Mouse (Mus musculus): ENCODE measurements around the gene Fads2. TPM values are rescaled to one million over a fixed set of nuclear protein-coding genes. Genes with fewer than 3 reads are reported as not detected.

Gene Fads2
- polyA plus RNA-seq, 1 experiment, result 157 TPM

- TF ChIP-seq MYOD1 (IDR thresholded peaks at IDR 0.05; ENCODE audit: control insufficient read depth in 1 of 3, insufficient read length in 2 of 3, low read depth in 2 of 3) (no peak), CEBPB (IDR thresholded peaks at IDR 0.05; ENCODE audit: insufficient read depth, poor library complexity, severe bottlenecking) (no peak), POLR2A (IDR thresholded peaks at IDR 0.05; ENCODE audit: insufficient read length, low read depth) (no peak), E2F4 (IDR thresholded peaks at IDR 0.05; ENCODE audit: insufficient read depth) (no peak), USF1 (IDR thresholded peaks at IDR 0.05; ENCODE audit: low read depth) (no peak), POLR2AphosphoS2 (IDR thresholded peaks at IDR 0.05; ENCODE audit: insufficient read length, low read depth) (no peak), SRF (IDR thresholded peaks at IDR 0.05; ENCODE audit: control insufficient read depth, insufficient read length, low read depth) (no peak), MAX (IDR thresholded peaks at IDR 0.05; ENCODE audit: low read depth) (no peak), TCF3 (IDR thresholded peaks at IDR 0.05; ENCODE audit: insufficient read length, low read depth) (no peak), TCF12 (IDR thresholded peaks at IDR 0.05; ENCODE audit: insufficient read depth, poor library complexity, severe bottlenecking) (no peak), MYOG (IDR thresholded peaks at IDR 0.05; ENCODE audit: control insufficient read depth in 1 of 3, insufficient read depth in 1 of 3, insufficient read length in 2 of 3, low read depth in 2 of 3) (no peak)
- H3ac ChIP-seq (ENCODE audit: control insufficient read depth, insufficient read length), result no peak overlapping the region
Measured at GRCm38 (mm10) chr19:10123892-10124634, 22.5 kb upstream of the Fads2 start.

DNA sequence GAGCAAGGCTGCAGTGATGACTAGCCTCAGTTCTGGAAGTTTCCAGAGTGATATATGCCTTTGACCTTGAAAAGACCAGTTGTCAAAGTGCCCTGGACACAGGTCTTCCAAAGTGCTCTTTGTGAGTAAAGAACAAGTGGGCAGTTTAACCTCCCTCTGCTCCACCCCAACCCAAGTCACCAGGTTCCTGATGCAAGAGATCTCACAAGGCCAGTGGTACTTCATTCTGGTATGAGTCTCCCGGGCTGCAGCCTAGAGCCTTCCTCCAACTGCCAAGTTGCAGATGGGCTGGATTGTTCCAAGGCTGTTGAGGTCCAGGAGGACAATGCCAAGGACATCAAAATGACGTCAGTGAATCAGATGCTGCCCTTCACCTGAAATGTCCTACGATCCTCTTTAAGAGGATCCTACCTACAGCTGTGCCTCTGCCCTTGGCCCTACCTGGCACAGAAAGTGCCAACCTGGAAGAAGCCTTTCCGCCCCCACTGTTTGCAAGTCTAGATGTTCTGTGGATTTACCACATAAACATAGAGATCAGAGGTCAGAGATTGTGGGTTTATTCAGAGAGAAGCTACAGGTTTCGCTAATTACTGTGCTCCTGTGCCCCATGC is 20.6 kb upstream of the Fads2 start:
- no peaks in the 10 kb centered on the region for H3K36me3 ChIP-seq (ENCODE audit: control insufficient read depth, insufficient read depth)
- no peak overlapping the region for H3K4me3 ChIP-seq
- peaks cover 11% of the 10 kb centered on the region for H3K27me3 ChIP-seq (ENCODE audit: control insufficient read depth, insufficient read depth, insufficient read length)
- TF ChIP-seq MYOG (IDR thresholded peaks at IDR 0.05; ENCODE audit: control insufficient read depth in 1 of 3, insufficient read depth in 1 of 3, insufficient read length in 2 of 3, low read depth in 2 of 3) (no peak), MAX (IDR thresholded peaks at IDR 0.05; ENCODE audit: low read depth) (no peak), POLR2AphosphoS2 (IDR thresholded peaks at IDR 0.05; ENCODE audit: insufficient read length, low read depth) (no peak), REST (IDR thresholded peaks at IDR 0.05; ENCODE audit: insufficient read depth, insufficient read length) (no peak), USF1 (IDR thresholded peaks at IDR 0.05; ENCODE audit: low read depth) (no peak), E2F4 (IDR thresholded peaks at IDR 0.05; ENCODE audit: insufficient read depth) (no peak), POLR2A (IDR thresholded peaks at IDR 0.05; ENCODE audit: insufficient read length, low read depth) (no peak), TCF12 (IDR thresholded peaks at IDR 0.05; ENCODE audit: insufficient read depth, poor library complexity, severe bottlenecking) (no peak), SRF (IDR thresholded peaks at IDR 0.05; ENCODE audit: control insufficient read depth, insufficient read length, low read depth) (no peak), MYOD1 (IDR thresholded peaks at IDR 0.05; ENCODE audit: control insufficient read depth in 1 of 3, insufficient read length in 2 of 3, low read depth in 2 of 3) (no peak), CEBPB (IDR thresholded peaks at IDR 0.05; ENCODE audit: insufficient read depth, poor library complexity, severe bottlenecking) (no peak), TCF3 (IDR thresholded peaks at IDR 0.05; ENCODE audit: insufficient read length, low read depth) (no peak)
- no peak overlapping the region for H3ac ChIP-seq (ENCODE audit: control insufficient read depth, insufficient read length)
- H3K79me2 ChIP-seq (ENCODE audit: control insufficient read depth, insufficient read depth), result no peaks in the 10 kb centered on the region
- no peak overlapping the region for H3K4me2 ChIP-seq (ENCODE audit: low read depth)

More at GRCm38 (mm10) chr19:10123892-10124634, 22.5 kb upstream of the Fads2 start:
- no peak overlapping the region for H3K4me3 ChIP-seq
- no peaks in the 10 kb centered on the region for H3K79me2 ChIP-seq (ENCODE audit: control insufficient read depth, insufficient read depth)
- H3K27me3 ChIP-seq (ENCODE audit: control insufficient read depth, insufficient read depth, insufficient read length), result peaks cover 18% of the 10 kb centered on the region
- no peaks in the 10 kb centered on the region for H3K36me3 ChIP-seq (ENCODE audit: control insufficient read depth, insufficient read depth)
- H3K4me2 ChIP-seq (ENCODE audit: low read depth), result no peak overlapping the region

DNA sequence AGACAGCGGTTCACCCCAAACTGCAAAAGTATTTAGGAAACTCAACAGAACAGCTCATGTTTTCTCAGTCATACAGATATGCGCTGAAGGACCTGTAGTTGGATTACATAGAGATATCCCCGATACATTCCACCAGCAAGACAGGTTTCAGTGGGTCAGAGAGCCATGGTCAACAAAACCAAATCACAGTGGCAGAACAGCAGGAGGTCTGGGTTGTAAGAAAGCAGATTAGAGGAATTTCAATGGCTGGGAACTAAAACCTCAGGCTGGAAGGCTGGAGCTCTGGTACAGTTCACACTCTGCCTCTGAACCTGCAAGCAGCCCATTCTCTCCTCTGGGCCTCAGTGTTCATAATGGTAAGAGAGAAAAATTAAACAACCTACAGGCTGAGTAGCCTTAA is 15.1 kb upstream of the Fads2 start:
- H3K4me2 ChIP-seq (ENCODE audit: low read depth), result no peak overlapping the region
- TF ChIP-seq USF1 (IDR thresholded peaks at IDR 0.05; ENCODE audit: low read depth) (no peak), TCF12 (IDR thresholded peaks at IDR 0.05; ENCODE audit: insufficient read depth, poor library complexity, severe bottlenecking) (no peak), MYOD1 (IDR thresholded peaks at IDR 0.05; ENCODE audit: control insufficient read depth in 1 of 3, insufficient read length in 2 of 3, low read depth in 2 of 3) (no peak), MYOG (IDR thresholded peaks at IDR 0.05; ENCODE audit: control insufficient read depth in 1 of 3, insufficient read depth in 1 of 3, insufficient read length in 2 of 3, low read depth in 2 of 3) (no peak), POLR2AphosphoS2 (IDR thresholded peaks at IDR 0.05; ENCODE audit: insufficient read length, low read depth) (no peak), MAX (IDR thresholded peaks at IDR 0.05; ENCODE audit: low read depth) (no peak), E2F4 (IDR thresholded peaks at IDR 0.05; ENCODE audit: insufficient read depth) (no peak), SRF (IDR thresholded peaks at IDR 0.05; ENCODE audit: control insufficient read depth, insufficient read length, low read depth) (no peak), REST (IDR thresholded peaks at IDR 0.05; ENCODE audit: insufficient read depth, insufficient read length) (no peak), POLR2A (IDR thresholded peaks at IDR 0.05; ENCODE audit: insufficient read length, low read depth) (no peak), TCF3 (IDR thresholded peaks at IDR 0.05; ENCODE audit: insufficient read length, low read depth) (no peak), CEBPB (IDR thresholded peaks at IDR 0.05; ENCODE audit: insufficient read depth, poor library complexity, severe bottlenecking) (no peak)
- no peak overlapping the region for H3K4me3 ChIP-seq
- no peaks in the 10 kb centered on the region for H3K36me3 ChIP-seq (ENCODE audit: control insufficient read depth, insufficient read depth)
- H3ac ChIP-seq (ENCODE audit: control insufficient read depth, insufficient read length), result no peak overlapping the region
- peaks cover 9% of the 10 kb centered on the region for H3K27me3 ChIP-seq (ENCODE audit: control insufficient read depth, insufficient read depth, insufficient read length)
- H3K79me2 ChIP-seq (ENCODE audit: control insufficient read depth, insufficient read depth), result no peaks in the 10 kb centered on the region

DNA sequence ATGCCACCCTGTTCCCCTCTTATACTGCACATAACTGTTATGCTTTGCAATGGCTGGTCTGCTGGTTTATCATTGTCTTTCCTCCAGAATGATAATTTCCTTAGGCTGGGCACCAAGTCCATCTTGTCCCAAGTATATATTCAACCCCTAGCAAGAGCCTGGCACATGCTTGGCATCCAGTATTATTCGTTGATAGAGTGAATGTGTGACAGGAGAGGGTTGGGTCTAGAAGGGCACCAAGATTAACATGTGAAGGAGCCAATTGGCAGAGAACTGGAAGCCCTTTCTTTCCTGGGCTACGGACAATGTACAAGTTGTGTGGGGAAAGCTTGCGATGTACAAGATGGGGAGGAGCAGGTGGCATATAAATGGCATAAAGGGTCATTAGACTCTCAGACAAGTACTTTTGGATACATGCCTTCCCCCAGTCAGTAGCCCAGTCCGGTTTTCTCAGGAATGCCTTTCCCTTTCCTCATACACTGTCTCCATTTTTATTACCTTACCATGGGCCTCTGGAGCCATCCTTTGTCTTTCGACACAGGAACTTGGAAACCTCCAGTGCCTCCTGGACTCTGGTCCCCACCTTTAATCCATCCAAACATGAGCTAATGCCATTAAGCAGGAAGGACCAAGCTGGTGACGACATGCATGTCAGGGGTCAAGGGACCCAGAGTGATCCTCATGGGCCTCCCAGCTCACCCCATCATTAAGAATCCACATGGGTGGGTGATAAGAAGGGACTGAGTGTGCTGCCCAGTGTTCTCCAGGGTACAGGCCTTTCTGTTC is 14.0 kb upstream of the Fads2 start:
- no peaks in the 10 kb centered on the region for H3K79me2 ChIP-seq (ENCODE audit: control insufficient read depth, insufficient read depth)
- peaks cover 7% of the 10 kb centered on the region for H3K27me3 ChIP-seq (ENCODE audit: control insufficient read depth, insufficient read depth, insufficient read length)
- no peak overlapping the region for H3ac ChIP-seq (ENCODE audit: control insufficient read depth, insufficient read length)
- TF ChIP-seq USF1 (IDR thresholded peaks at IDR 0.05; ENCODE audit: low read depth) (no peak), MYOG (IDR thresholded peaks at IDR 0.05; ENCODE audit: control insufficient read depth in 1 of 3, insufficient read depth in 1 of 3, insufficient read length in 2 of 3, low read depth in 2 of 3) (no peak), E2F4 (IDR thresholded peaks at IDR 0.05; ENCODE audit: insufficient read depth) (no peak), SRF (IDR thresholded peaks at IDR 0.05; ENCODE audit: control insufficient read depth, insufficient read length, low read depth) (no peak), TCF3 (IDR thresholded peaks at IDR 0.05; ENCODE audit: insufficient read length, low read depth) (no peak), MYOD1 (IDR thresholded peaks at IDR 0.05; ENCODE audit: control insufficient read depth in 1 of 3, insufficient read length in 2 of 3, low read depth in 2 of 3) (no peak), TCF12 (IDR thresholded peaks at IDR 0.05; ENCODE audit: insufficient read depth, poor library complexity, severe bottlenecking) (no peak), MAX (IDR thresholded peaks at IDR 0.05; ENCODE audit: low read depth) (no peak), POLR2AphosphoS2 (IDR thresholded peaks at IDR 0.05; ENCODE audit: insufficient read length, low read depth) (no peak), POLR2A (IDR thresholded peaks at IDR 0.05; ENCODE audit: insufficient read length, low read depth) (no peak), REST (IDR thresholded peaks at IDR 0.05; ENCODE audit: insufficient read depth, insufficient read length) (no peak), CEBPB (IDR thresholded peaks at IDR 0.05; ENCODE audit: insufficient read depth, poor library complexity, severe bottlenecking) (no peak)
- H3K4me3 ChIP-seq, result no peak overlapping the region
- H3K4me2 ChIP-seq (ENCODE audit: low read depth), result no peak overlapping the region
- no peaks in the 10 kb centered on the region for H3K36me3 ChIP-seq (ENCODE audit: control insufficient read depth, insufficient read depth)
